Mouse (Mus musculus): ENCODE results near the gene Slc1a3.

GRCm38 (mm10) chr15:8706178-8706577 is 4.4 kb downstream of the Slc1a3 start:
- TF ChIP-seq POLR2A (IDR thresholded peaks at IDR 0.05; ENCODE audit: control insufficient read depth, extremely low read depth, insufficient read depth, low read length, poor library complexity) (no peak), CTCF (IDR thresholded peaks at IDR 0.05; ENCODE audit: borderline replicate concordance, control insufficient read depth, extremely low read depth, insufficient read depth, low read length, poor library complexity) (no peak)
